Mouse (Mus musculus) hindbrain, embryonic 16.5 days (tissue): ENCODE data around the gene Gm10803. TPM values are rescaled to one million over a fixed set of nuclear protein-coding genes. Genes with fewer than 3 reads are reported as not detected.

ENCODE experiments used
- ATAC-seq: fragments of 200-750 bp; cut with Nextera tagmentation; 2 replicates; pipeline ENCODE4 v1.8.0; 2017; ENCODE audit warnings: moderate TSS enrichment, moderate library complexity
- H3K27ac ChIP-seq: fragments of 300-500 bp; sonication (generic); 2 replicates; pipeline ENCODE4 v1.5.1; 2014; ENCODE audit warnings: low read depth, mild to moderate bottlenecking, control low read depth, low read length, moderate library complexity
- H3K27me3 ChIP-seq: fragments of 300-500 bp; sonication (generic); replicated peaks from 2 replicates; pipeline ENCODE4 v1.6.1; 2014; ENCODE audit warnings: low read length; ENCODE audit not compliant: control insufficient read depth, insufficient read depth
- H3K36me3 ChIP-seq: fragments of 300-500 bp; sonication (generic); 2 replicates; pipeline ENCODE4 v1.6.1; 2014; ENCODE audit warnings: mild to moderate bottlenecking, low read length, moderate library complexity, mixed read lengths; ENCODE audit not compliant: control insufficient read depth, insufficient read depth
- H3K4me1 ChIP-seq: fragments of 300-500 bp; sonication (generic); 2 replicates; pipeline ENCODE4 v1.6.1; 2014; ENCODE audit warnings: low read depth, low read length; ENCODE audit not compliant: control insufficient read depth, insufficient read depth
- H3K4me2 ChIP-seq: fragments of 300-500 bp; sonication (generic); 2 replicates; pipeline ENCODE4 v1.6.1; 2014; ENCODE audit warnings: mild to moderate bottlenecking, low read length, control low read depth, moderate library complexity
- H3K4me3 ChIP-seq: fragments of 300-500 bp; sonication (generic); 2 replicates; pipeline ENCODE4 v1.5.1; 2014; ENCODE audit warnings: mild to moderate bottlenecking, low read length, control low read depth, moderate library complexity
- H3K9ac ChIP-seq: fragments of 300-500 bp; sonication (generic); 2 replicates; pipeline ENCODE4 v1.6.1; 2014; ENCODE audit warnings: low read depth, mild to moderate bottlenecking, control low read depth, low read length, moderate library complexity
- H3K9me3 ChIP-seq: fragments of 300-500 bp; sonication (generic); 2 replicates; pipeline ENCODE4 v1.6.1; 2014; ENCODE audit warnings: mild to moderate bottlenecking, low read length, moderate library complexity; ENCODE audit not compliant: control insufficient read depth
- WGBS: fragments of 180-500 bp; shearing (Covaris S2); extraction: QIAGEN DNeasy Blood & Tissue Kit; methylation state at CpG from one replicate; pipeline ENCODE4 v1.1.7; 2014; 5-methylcytosine and 5-hydroxymethylcytosine counted together
- polyA plus RNA-seq: library from polyadenylated mRNA; unstranded; fragments of >200 nt; fragmentation: Nextera tagmentation; extraction: Ambion mirVana; gene quantifications from 2 replicates; pipeline ENCODE4 v1.2.1, GENCODE M21; 2015

Gm10803 gene
- polyA plus RNA-seq, 1 experiment from 2014 or later = not detected

DNA sequence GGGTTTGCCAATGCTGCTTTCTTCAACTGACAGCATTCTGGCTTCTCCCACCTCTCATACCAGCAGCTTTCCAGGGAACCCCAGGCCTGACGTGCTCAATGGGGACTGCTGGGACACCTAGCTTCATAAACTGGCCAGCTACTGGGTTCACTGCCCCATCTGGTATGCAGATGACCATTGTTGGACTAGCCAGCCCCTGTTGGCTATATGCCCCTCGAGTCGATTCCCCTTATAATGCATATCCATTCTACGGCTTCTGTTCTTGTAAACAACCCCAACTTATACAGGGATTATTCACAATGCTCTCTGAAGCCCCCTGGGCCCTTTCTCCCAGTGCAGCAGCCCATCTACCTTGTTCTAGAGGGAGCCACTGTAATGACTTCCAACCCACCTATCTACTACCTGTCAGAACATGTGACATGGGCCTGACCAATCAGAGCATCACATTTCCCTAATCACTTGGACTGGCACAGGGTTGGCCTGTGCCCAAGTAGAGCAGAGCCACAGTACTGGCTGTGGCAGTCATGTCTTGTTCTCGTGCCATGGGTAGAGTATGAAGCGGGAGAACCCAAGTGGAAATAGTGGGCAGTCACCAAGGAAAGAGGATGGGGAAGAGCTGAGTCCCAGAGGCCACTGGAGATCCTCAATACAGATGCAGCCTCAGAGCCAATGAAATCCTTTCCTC, 44.4 kb downstream of the Gm10803 start:
- no peaks in the 10 kb centered on the region for H3K27me3 ChIP-seq
- ATAC-seq = no peak
- no peak overlapping the region for H3K4me2 ChIP-seq
- no peaks in the 10 kb centered on the region for H3K4me1 ChIP-seq
- no peak overlapping the region for H3K4me3 ChIP-seq
- H3K9ac ChIP-seq = no peak overlapping the region
- 90% methylated on average over 6 of the region's 6 CpGs for WGBS
- no peaks in the 10 kb centered on the region for H3K36me3 ChIP-seq
- H3K27ac ChIP-seq = no peak overlapping the region
- no peaks in the 10 kb centered on the region for H3K9me3 ChIP-seq

GRCm38 (mm10) chr2:93608800-93609199, 48.4 kb downstream of the Gm10803 start:
- 85% methylated on average over 3 of the region's 3 CpGs for WGBS
- H3K27ac ChIP-seq = no peak overlapping the region
- no peak overlapping the region for H3K4me2 ChIP-seq
- H3K4me3 ChIP-seq = no peak overlapping the region
- ATAC-seq = no peak
- no peak overlapping the region for H3K9ac ChIP-seq
- H3K27me3 ChIP-seq = no peaks in the 10 kb centered on the region
- no peaks in the 10 kb centered on the region for H3K4me1 ChIP-seq
- H3K36me3 ChIP-seq = no peaks in the 10 kb centered on the region
- no peaks in the 10 kb centered on the region for H3K9me3 ChIP-seq

GRCm38 (mm10) chr2:93613020-93613419, 52.7 kb downstream of the Gm10803 start:
- Histone ChIP-seq H3K9me3 (no peaks in the 10 kb centered on the region), H3K36me3 (no peaks in the 10 kb centered on the region), H3K27me3 (no peaks in the 10 kb centered on the region), H3K4me1 (no peaks in the 10 kb centered on the region), H3K4me2 (no peak overlapping the region), H3K9ac (no peak overlapping the region), H3K4me3 (no peak overlapping the region), H3K27ac (no peak overlapping the region)
- WGBS = 84% methylated on average over 7 of the region's 7 CpGs
- ATAC-seq = no peak

Other genes with a start within 250 kb of the Gm10803 start
- gene Tspan18, start 226.1 kb upstream of the Gm10803 start, polyA plus RNA-seq = 15.7 and 24.2 TPM in 2 replicates
- gene Cd82, start 97.4 kb upstream of the Gm10803 start, polyA plus RNA-seq = 24.5 and 26.8 TPM in 2 replicates
- gene Alx4, start 81.8 kb downstream of the Gm10803 start, polyA plus RNA-seq = 0.60 and 0.64 TPM in 2 replicates